Mouse (Mus musculus): ENCODE results near the gene Hist4h4. TPM values are rescaled to one million over a fixed set of nuclear protein-coding genes. Genes with fewer than 3 reads are reported as not detected.

Hist4h4 gene
- polyA plus RNA-seq, 1 experiment from 2014 or later, result 0.17 TPM

Small RNAs within 50 kb of the gene (microRNA-seq; reads per million reads assigned to microRNA genes)
- not detected for gene Gm44364 (ENCODE audit: borderline number of aligned reads)

Other genes starting within 250 kb of the Hist4h4 start
- gene Plbd1, start 142.5 kb downstream of the Hist4h4 start, polyA plus RNA-seq (2014; fragmentation: Nextera tagmentation; extraction: Ambion mirVana), result 5.3 and 5.4 TPM in 2 replicates
- 0.11 TPM in 1 of 2 replicates, not detected in the other for gene Gucy2c, start 22.6 kb downstream of the Hist4h4 start, polyA plus RNA-seq (2014; fragmentation: Nextera tagmentation; extraction: Ambion mirVana)
- gene H2afj, start 3.8 kb upstream of the Hist4h4 start, polyA plus RNA-seq (2014; fragmentation: Nextera tagmentation; extraction: Ambion mirVana), result 81.7 and 91.1 TPM in 2 replicates
- 1.6 and 2.1 TPM in 2 replicates for gene BC049715, start 23.2 kb upstream of the Hist4h4 start, polyA plus RNA-seq (2014; fragmentation: Nextera tagmentation; extraction: Ambion mirVana)
- gene Wbp11, start 23.8 kb upstream of the Hist4h4 start, polyA plus RNA-seq (2014; fragmentation: Nextera tagmentation; extraction: Ambion mirVana), result 93.5 and 107 TPM in 2 replicates
- not detected in 2 replicates for gene Smco3, start 31.0 kb upstream of the Hist4h4 start, polyA plus RNA-seq (2014; fragmentation: Nextera tagmentation; extraction: Ambion mirVana)
- 13.2 and 15.1 TPM in 2 replicates for gene Art4, start 53.3 kb upstream of the Hist4h4 start, polyA plus RNA-seq (2014; fragmentation: Nextera tagmentation; extraction: Ambion mirVana)
- 73.6 and 75.1 TPM in 2 replicates for gene Mgp, start 71.4 kb upstream of the Hist4h4 start, polyA plus RNA-seq (2014; fragmentation: Nextera tagmentation; extraction: Ambion mirVana)
- 1.3 and 1.5 TPM in 2 replicates for gene Erp27, start 117.8 kb upstream of the Hist4h4 start, polyA plus RNA-seq (2014; fragmentation: Nextera tagmentation; extraction: Ambion mirVana)
- 0.43 TPM in 1 of 2 replicates, not detected in the other for gene Pde6h, start 119.4 kb upstream of the Hist4h4 start, polyA plus RNA-seq (2014; fragmentation: Nextera tagmentation; extraction: Ambion mirVana)
- gene Arhgdib, start 137.5 kb upstream of the Hist4h4 start, polyA plus RNA-seq (2014; fragmentation: Nextera tagmentation; extraction: Ambion mirVana), result 115 and 128 TPM in 2 replicates